Mouse (Mus musculus) MEL-GATA-1-ER (cell line): Measurements from ENCODE around the gene Tnpo2.

Experiments
- DNase-seq: peaks from one replicate; pipeline ENCODE4 v3.0.0-alpha.2; 2012; ENCODE audit warnings: low read depth; ENCODE audit errors: extremely low read depth

The Tnpo2 gene

DNA sequence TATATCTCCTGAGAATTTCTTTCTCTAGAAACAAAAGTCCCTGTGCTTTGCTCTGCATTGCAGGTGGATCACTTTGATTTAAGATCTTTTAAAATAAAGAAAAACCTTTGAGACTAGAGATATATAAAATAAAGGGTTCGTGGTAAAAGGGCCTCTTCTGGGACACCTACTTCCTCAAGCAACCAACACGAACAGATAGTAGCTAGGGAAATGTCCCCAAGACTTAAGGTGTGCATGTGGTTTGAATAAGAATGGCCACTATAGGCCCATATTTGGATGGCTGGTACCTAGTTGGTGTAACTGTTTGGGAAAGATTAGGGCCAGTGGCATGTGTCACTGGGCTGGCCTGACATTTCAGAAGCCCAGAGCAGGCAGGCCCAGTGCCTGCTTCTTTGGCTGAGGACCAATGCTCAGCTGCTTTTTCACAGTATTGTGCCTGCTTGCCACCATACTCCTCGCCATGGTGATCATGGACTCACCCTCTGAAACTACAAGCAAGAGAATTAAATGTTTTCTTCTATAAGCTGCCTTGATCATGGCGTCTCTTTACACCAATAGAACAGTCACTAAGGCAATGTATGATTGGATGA, 63.5 kb downstream of the Tnpo2 start:
- peak; percentile 72 for DNase-seq
